Mouse (Mus musculus) MEL (cell line): ENCODE measurements around the gene Efna4. TPM values are rescaled to one million over a fixed set of nuclear protein-coding genes. Genes with fewer than 3 reads are reported as not detected.
A peak's percentile ranks its signal among the peaks of the same experiment; 100 is the strongest.

Experiments used
- DNase-seq: peaks from one replicate; pipeline ENCODE4 v3.0.0; 2011; ENCODE audit warnings: low read depth, low spot score
- H3K27ac ChIP-seq: 2 replicates; pipeline ENCODE4 v1.5.1; 2012; ENCODE audit warnings: low read depth, mild to moderate bottlenecking, control low read depth, low read length, moderate library complexity; ENCODE audit not compliant: control insufficient read depth
- H3K27me3 ChIP-seq, 2 experiments: fragments of 150-350 bp in 1 of 2; sonication (generic) in 1 of 2; 2 replicates each; pipeline ENCODE4 v1.6.1; 2012; ENCODE audit warnings: low read length in 2 of 2, mild to moderate bottlenecking in 2 of 2, improper control_type of control experiment in 1 of 2, moderate library complexity in 1 of 2; ENCODE audit not compliant: insufficient read depth in 2 of 2, control insufficient read depth in 1 of 2
- H3K36me3 ChIP-seq, 2 experiments: 2 replicates each; pipeline ENCODE4 v1.6.1; 2012 to 2014; ENCODE audit warnings: low read length in 2 of 2, improper control_type of control experiment in 1 of 2, inconsistent platforms in 1 of 2, mild to moderate bottlenecking in 1 of 2; ENCODE audit not compliant: insufficient read depth in 2 of 2, control insufficient read depth in 1 of 2
- H3K4me1 ChIP-seq, 2 experiments: fragments of 150-350 bp in 1 of 2; sonication (generic) in 1 of 2; 2 replicates each; pipeline ENCODE4 v1.6.1; 2012; ENCODE audit warnings: low read length in 2 of 2, improper control_type of control experiment in 1 of 2, mild to moderate bottlenecking in 1 of 2; ENCODE audit not compliant: insufficient read depth in 2 of 2, control insufficient read depth in 1 of 2
- H3K4me3 ChIP-seq, 2 experiments: fragments of 150-350 bp in 1 of 2; sonication (generic) in 1 of 2; 2 replicates each; pipeline ENCODE4 v1.5.1; 2012; ENCODE audit warnings: low read depth in 2 of 2, low read length in 2 of 2, mild to moderate bottlenecking in 2 of 2, moderate library complexity in 2 of 2, control low read depth in 1 of 2, improper control_type of control experiment in 1 of 2; ENCODE audit not compliant: control insufficient read depth in 1 of 2, insufficient read depth in 1 of 2
- H3K79me2 ChIP-seq: 2 replicates; pipeline ENCODE4 v1.6.1; 2012; ENCODE audit warnings: mild to moderate bottlenecking, low read length, moderate library complexity; ENCODE audit not compliant: control insufficient read depth, poor library complexity, insufficient read depth
- H3K9ac ChIP-seq: 2 replicates; pipeline ENCODE4 v1.6.1; 2012; ENCODE audit warnings: low read depth, mild to moderate bottlenecking, control low read depth, low read length, moderate library complexity; ENCODE audit not compliant: control insufficient read depth, poor library complexity, severe bottlenecking
- H3K9me3 ChIP-seq: fragments of 150-350 bp; sonication (generic); replicated peaks from 2 replicates; pipeline ENCODE4 v1.6.1; 2012; ENCODE audit warnings: mild to moderate bottlenecking, low read length, improper control_type of control experiment, moderate library complexity; ENCODE audit not compliant: insufficient read depth
- E2F4 ChIP-seq: IDR thresholded peaks from 2 replicates; pipeline ENCODE4 v1.6.1; 2011; ENCODE audit warnings: low read depth, low read length, improper control_type of control experiment, borderline replicate concordance
- ELF1 ChIP-seq: IDR thresholded peaks from 2 replicates; pipeline ENCODE4 v1.6.1; 2014; ENCODE audit warnings: low read depth, mild to moderate bottlenecking, inconsistent platforms, low read length, improper control_type of control experiment, moderate library complexity
- EP300 ChIP-seq, 2 experiments: IDR thresholded peaks; 2 replicates each; pipeline ENCODE4 v1.6.1; 2011; ENCODE audit warnings: improper control_type of control experiment in 2 of 2, low read length in 2 of 2, low read depth in 1 of 2, mild to moderate bottlenecking in 1 of 2
- ETS1 ChIP-seq: IDR thresholded peaks from 2 replicates; pipeline ENCODE4 v1.6.1; 2012; ENCODE audit warnings: low read depth, mild to moderate bottlenecking, inconsistent platforms, low read length, improper control_type of control experiment, moderate library complexity
- GATA1 ChIP-seq: IDR thresholded peaks from 2 replicates; pipeline ENCODE4 v1.6.1; 2011; ENCODE audit warnings: low read depth, low read length, improper control_type of control experiment
- HCFC1 ChIP-seq: IDR thresholded peaks from 2 replicates; pipeline ENCODE4 v1.6.1; 2012; ENCODE audit warnings: low read depth, mild to moderate bottlenecking, inconsistent platforms, low read length, improper control_type of control experiment, moderate library complexity
- JUND ChIP-seq: IDR thresholded peaks from 2 replicates; pipeline ENCODE4 v1.6.1; 2011; ENCODE audit warnings: low read depth, mild to moderate bottlenecking, improper control_type of control experiment, low read length
- MAX ChIP-seq: IDR thresholded peaks from 2 replicates; pipeline ENCODE4 v1.6.1; 2011; ENCODE audit warnings: low read length, improper control_type of control experiment
- MAZ ChIP-seq: IDR thresholded peaks from 2 replicates; pipeline ENCODE4 v1.6.1; 2012; ENCODE audit warnings: low read depth, mild to moderate bottlenecking, inconsistent platforms, low read length, improper control_type of control experiment
- MXI1 ChIP-seq: IDR thresholded peaks from 2 replicates; pipeline ENCODE4 v1.6.1; 2011; ENCODE audit warnings: mild to moderate bottlenecking, low read depth, low read length, improper control_type of control experiment
- MYB ChIP-seq: IDR thresholded peaks from 2 replicates; pipeline ENCODE4 v1.6.1; 2011; ENCODE audit warnings: mild to moderate bottlenecking, low read depth, low read length, improper control_type of control experiment
- POLR2AphosphoS2 ChIP-seq: IDR thresholded peaks from 2 replicates; pipeline ENCODE4 v1.6.1; 2011; ENCODE audit warnings: low read length, improper control_type of control experiment
- RCOR1 ChIP-seq: IDR thresholded peaks from 2 replicates; pipeline ENCODE4 v1.6.1; 2012; ENCODE audit warnings: low read depth, mild to moderate bottlenecking, inconsistent platforms, low read length, improper control_type of control experiment
- TAL1 ChIP-seq: IDR thresholded peaks from 2 replicates; pipeline ENCODE4 v1.6.1; 2012; ENCODE audit warnings: mild to moderate bottlenecking, inconsistent platforms, low read length, moderate library complexity, mixed read lengths
- TBP ChIP-seq: IDR thresholded peaks from 2 replicates; pipeline ENCODE4 v1.8.0; 2011; ENCODE audit warnings: low read depth, low read length, improper control_type of control experiment
- TCF12 ChIP-seq: IDR thresholded peaks from 2 replicates; pipeline ENCODE4 v1.6.1; 2014; ENCODE audit warnings: low read depth, mild to moderate bottlenecking, inconsistent platforms, low read length, improper control_type of control experiment, moderate library complexity
- USF2 ChIP-seq, 2 experiments: IDR thresholded peaks; 2 replicates each; pipeline ENCODE4 v1.6.1; 2011 to 2012; ENCODE audit warnings: improper control_type of control experiment in 2 of 2, low read length in 2 of 2, borderline replicate concordance in 1 of 2, inconsistent platforms in 1 of 2, low read depth in 1 of 2, mild to moderate bottlenecking in 1 of 2; ENCODE audit not compliant: insufficient read depth in 1 of 2
- ZC3H11A ChIP-seq: IDR thresholded peaks from 2 replicates; pipeline ENCODE4 v1.6.1; 2012; ENCODE audit warnings: low read depth, mild to moderate bottlenecking, inconsistent platforms, low read length, improper control_type of control experiment
- ZKSCAN1 ChIP-seq: IDR thresholded peaks from 2 replicates; pipeline ENCODE4 v1.6.1; 2012; ENCODE audit warnings: low read depth, mild to moderate bottlenecking, inconsistent platforms, low read length, improper control_type of control experiment, moderate library complexity
- polyA plus RNA-seq, 2 experiments: library from polyadenylated mRNA; stranded (reverse) in 1 of 2; unstranded in 1 of 2; fragments of >175 nt in 1 of 2; fragments of >200 nt in 1 of 2; gene quantifications; 2 replicates each; pipeline versions ENCODE4 v1.2.1 to v1.2.4; 2012; ENCODE audit warnings: low replicate concordance in 2 of 2, low read depth in 1 of 2; ENCODE audit not compliant: insufficient read length in 2 of 2, insufficient read depth in 1 of 2, missing spikeins in 1 of 2
- total RNA-seq: library from RNA; depleted of rRNA; stranded (reverse); fragments of 300-350 nt; gene quantifications from 2 replicates; pipeline ENCODE4 v1.2.3, GENCODE M21; 2012

Efna4 gene
- total and polyA plus RNA-seq, 3 experiments: 1.9 to 4.5 TPM; not detected in 1

DNA sequence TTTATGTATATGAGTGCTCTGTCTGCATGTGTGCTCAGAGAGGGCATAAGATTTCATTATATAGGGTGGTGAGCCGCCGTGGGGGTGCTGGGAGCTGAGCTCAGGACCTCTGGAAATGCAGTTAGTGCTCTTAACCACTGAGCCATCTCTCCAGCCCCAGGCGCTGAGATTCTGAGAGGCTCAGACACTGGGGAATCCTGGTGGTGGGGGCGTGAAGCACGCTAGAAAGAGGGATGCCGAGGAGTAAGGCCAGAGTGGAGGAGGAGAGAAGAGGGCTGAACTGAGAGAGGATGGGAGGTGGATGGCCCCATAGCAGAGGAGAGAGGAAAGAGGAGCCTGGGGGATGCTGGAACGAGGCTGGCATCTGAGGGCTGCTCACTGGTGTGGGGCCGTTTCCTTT, 26.8 kb upstream of the Efna4 start:
- H3K9me3 ChIP-seq: no peaks in the 10 kb centered on the region
- no peak overlapping the region for H3K4me3 ChIP-seq
- H3K36me3 ChIP-seq: peaks cover 0 to 3% of the 10 kb centered on the region in 2 experiments; a peak in 2 of 4 replicates
- no peak overlapping the region for H3K27ac ChIP-seq
- H3K9ac ChIP-seq: no peak overlapping the region
- TF ChIP-seq MXI1: no peak
- peaks cover 0 to 6% of the 10 kb centered on the region in 2 experiments; a peak in 2 of 4 replicates for H3K4me1 ChIP-seq
- no peak for DNase-seq
- H3K79me2 ChIP-seq: no peaks in the 10 kb centered on the region
- H3K27me3 ChIP-seq: peaks cover 14 to 19% of the 10 kb centered on the region in 2 experiments

DNA sequence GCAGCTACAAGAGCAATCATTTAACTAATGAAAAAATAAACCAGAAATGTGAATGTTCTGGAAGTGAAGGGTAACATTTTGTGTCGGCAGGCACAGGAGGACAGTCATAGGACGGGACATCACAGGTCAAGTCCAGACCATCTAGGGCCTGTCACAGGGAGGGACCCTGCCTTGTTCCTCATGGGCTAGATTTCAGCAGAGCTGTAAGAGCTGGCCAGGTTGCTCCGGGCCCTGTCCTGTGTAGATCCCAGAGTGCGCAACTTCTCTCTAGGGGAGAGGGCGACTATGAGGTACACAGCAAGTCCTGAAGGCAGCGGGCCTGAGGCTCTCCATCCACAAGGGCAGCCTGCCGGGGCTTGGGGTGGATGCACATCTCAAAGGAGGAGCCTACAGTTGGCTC, 23.8 kb upstream of the Efna4 start, which contains the start of gene Dcst2:
Gene Dcst2 (plus strand): TSS at position 301 of the 400 bp plus-strand sequence.
- no peak within 1 kb of the TSS for H3K9ac ChIP-seq
- H3K79me2 ChIP-seq: no peaks in the 10 kb centered on the region
- peaks cover 0 to 5% of the 10 kb centered on the region in 2 experiments; a peak in 2 of 4 replicates for H3K36me3 ChIP-seq
- no peak within 1 kb of the TSS for H3K4me3 ChIP-seq
- H3K9me3 ChIP-seq: no peaks in the 10 kb centered on the region
- DNase-seq: no peak
- no peak for TF ChIP-seq RCOR1
- TF ChIP-seq TCF12: no peak
- no peak for TF ChIP-seq ZKSCAN1
- no peak for TF ChIP-seq ZC3H11A
- no peak for TF ChIP-seq MXI1
- no peak for TF ChIP-seq JUND
- no peak for TF ChIP-seq POLR2AphosphoS2
- TF ChIP-seq TAL1: no peak
- TF ChIP-seq ELF1: no peak
- no peak for TF ChIP-seq E2F4
- no peak for TF ChIP-seq MAZ
- no peak for TF ChIP-seq MYB
- no peak for TF ChIP-seq USF2 (IDR thresholded peaks at IDR 0.05; ENCODE audit: borderline replicate concordance in 1 of 2, insufficient read depth in 1 of 2, low read depth in 1 of 2, low read length in 2 of 2)
- no peak for TF ChIP-seq HCFC1
- peaks cover 0 to 13% of the 10 kb centered on the region in 2 experiments; a peak in 2 of 4 replicates for H3K4me1 ChIP-seq
- no peak within 1 kb of the TSS for H3K27ac ChIP-seq
- peaks cover 7 to 8% of the 10 kb centered on the region in 2 experiments for H3K27me3 ChIP-seq

GRCm38 (mm10) chr3:89360237-89360636, 22.4 kb upstream of the Efna4 start:
- H3K27ac ChIP-seq: no peak overlapping the region
- TF ChIP-seq GATA1: peak; percentile 59
- TF ChIP-seq RCOR1: peak; percentile 52; the same call in 1 of the 2 replicates
- peak; percentile 11 to 59; a peak in 2 of 4 replicates for TF ChIP-seq EP300 (IDR thresholded peaks at IDR 0.05; ENCODE audit: low read depth in 1 of 2, low read length in 2 of 2)
- TF ChIP-seq ETS1: 0 out of 2 replicates have a peak, but pooled peaks have one; percentile 15
- TF ChIP-seq TAL1: no peak
- no peak for TF ChIP-seq MAX
- TF ChIP-seq TBP: peak; percentile 99
- TF ChIP-seq, all 39 proteins: peak for 5
- H3K36me3 ChIP-seq: peaks cover 0 to 5% of the 10 kb centered on the region in 2 experiments; a peak in 2 of 4 replicates
- H3K9ac ChIP-seq: no peak overlapping the region
- no peak overlapping the region for H3K4me3 ChIP-seq
- no peaks in the 10 kb centered on the region for H3K79me2 ChIP-seq
- DNase-seq: peak; percentile 83
- peaks cover under 1 to 6% of the 10 kb centered on the region in 2 experiments for H3K27me3 ChIP-seq
- H3K9me3 ChIP-seq: no peaks in the 10 kb centered on the region
- H3K4me1 ChIP-seq: peaks cover 0 to 13% of the 10 kb centered on the region in 2 experiments; a peak in 2 of 4 replicates
